Mouse (Mus musculus): ENCODE data around the gene Wrap73.
A peak's percentile ranks its signal among the peaks of the same experiment; 100 is the strongest.

Wrap73 gene

GRCm38 (mm10) chr4:154142211-154143040, at the start of gene Wrap73:
Wrap73 (plus strand) TSS chr4:154142372.
- DNase-seq: peak; percentile 89

GRCm38 (mm10) chr4:154093210-154093609, 49.0 kb upstream of the Wrap73 start:
- no peak for DNase-seq

- DNase-seq: no peak
Observed at GRCm38 (mm10) chr4:154096111-154096510, 46.1 kb upstream of the Wrap73 start.

GRCm38 (mm10) chr4:154099361-154099760, 42.8 kb upstream of the Wrap73 start:
- no peak for DNase-seq

- DNase-seq: no peak
Observed at GRCm38 (mm10) chr4:154103386-154103785, 38.8 kb upstream of the Wrap73 start.

GRCm38 (mm10) chr4:154103912-154104311, 38.3 kb upstream of the Wrap73 start:
- DNase-seq: no peak

- DNase-seq: peak; percentile 74
Observed at GRCm38 (mm10) chr4:154105381-154106001, 36.7 kb upstream of the Wrap73 start.

GRCm38 (mm10) chr4:154106497-154107061, 35.6 kb upstream of the Wrap73 start:
- no peak for DNase-seq

- peak; percentile 83 for DNase-seq
Observed at GRCm38 (mm10) chr4:154109216-154109849, 32.8 kb upstream of the Wrap73 start.

GRCm38 (mm10) chr4:154109850-154110243, 32.3 kb upstream of the Wrap73 start:
- no peak for DNase-seq

- DNase-seq: no peak
Observed at GRCm38 (mm10) chr4:154116421-154116820, 25.8 kb upstream of the Wrap73 start.

- peak; percentile 82 for DNase-seq
Observed at GRCm38 (mm10) chr4:154118782-154119181, 23.4 kb upstream of the Wrap73 start.

- DNase-seq: peak; percentile 61
Observed at GRCm38 (mm10) chr4:154119208-154119607, 23.0 kb upstream of the Wrap73 start.

GRCm38 (mm10) chr4:154121800-154122199, 20.4 kb upstream of the Wrap73 start:
- no peak for DNase-seq

- no peak for DNase-seq
Observed at GRCm38 (mm10) chr4:154122374-154122773, 19.8 kb upstream of the Wrap73 start.

GRCm38 (mm10) chr4:154123553-154123952, 18.6 kb upstream of the Wrap73 start:
- no peak for DNase-seq

GRCm38 (mm10) chr4:154125202-154125601, 17.0 kb upstream of the Wrap73 start:
- DNase-seq: no peak

GRCm38 (mm10) chr4:154127273-154127672, 14.9 kb upstream of the Wrap73 start:
- DNase-seq: no peak

GRCm38 (mm10) chr4:154129950-154130349, 12.2 kb upstream of the Wrap73 start:
- no peak for DNase-seq

GRCm38 (mm10) chr4:154131894-154132293, 10.3 kb upstream of the Wrap73 start:
- no peak for DNase-seq

- no peak for DNase-seq
Observed at GRCm38 (mm10) chr4:154134803-154135202, 7.4 kb upstream of the Wrap73 start.

GRCm38 (mm10) chr4:154137139-154137538, 5.0 kb upstream of the Wrap73 start:
- DNase-seq: no peak

GRCm38 (mm10) chr4:154139671-154140181, 2.4 kb upstream of the Wrap73 start:
- DNase-seq: peak; percentile 53

GRCm38 (mm10) chr4:154140182-154140212, 2.2 kb upstream of the Wrap73 start, which contains the start of gene Trp73:
Trp73 (minus strand) TSS chr4:154140208.
- DNase-seq: no peak
